Mouse (Mus musculus): ENCODE measurements around the gene Tasp1.

DNA sequence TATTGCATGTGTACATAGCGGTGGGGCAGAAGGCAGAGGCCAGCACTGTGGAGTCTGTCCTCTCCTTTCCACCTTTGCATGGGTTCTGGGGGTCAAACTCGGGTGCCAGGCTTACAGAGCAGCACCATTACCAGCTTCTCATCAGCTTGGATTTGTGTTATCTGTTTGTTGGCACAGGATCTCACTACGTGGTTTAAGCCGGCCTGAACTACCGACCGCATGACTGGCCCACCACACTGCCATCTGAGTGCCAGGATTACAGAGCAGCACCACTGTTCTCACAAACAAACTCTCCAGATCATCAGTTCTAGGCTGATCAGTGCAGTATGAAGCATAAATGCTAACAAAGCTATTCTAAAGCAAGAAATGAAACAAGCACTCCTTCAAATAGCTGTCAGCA, 8.5 kb downstream of the Tasp1 start:
- TF ChIP-seq EP300 (IDR thresholded peaks at IDR 0.05; ENCODE audit: low read depth) (no peak), CTCF (IDR thresholded peaks at IDR 0.05; ENCODE audit: low read depth) (no peak)

Data from liver, embryonic 14.5 days (tissue).